16 mouse cellular contexts compared by ENCODE assay signal in genomic region chr16:3256051-3256450, GRCm38 (mm10).
"Had no signal": no experiment of that assay in that cellular context is flagged by ENCODE, and none has a peak within 500 bp of the region (broad histone marks: within the 10 kb centered on the region; RNA-seq: fewer than 3 reads in every experiment).

No protein-coding gene starts in this region.

- DNase-seq: heart, postnatal 10 days; heart, postnatal 14 days; heart, postnatal 36 days; heart, postnatal 4 days; kidney, adult 11 months; kidney, adult 18-20 months; kidney, adult 2 months; kidney, adult 8-10 months; kidney, adult 9 months; kidney, postnatal 10 days; kidney, postnatal 14 days; kidney, postnatal 25 days; kidney, postnatal 36 days; kidney, postnatal 4 days; layer of hippocampus, adult 9-11 months; layer of hippocampus, postnatal 36 days had no signal
